Mouse (Mus musculus): Measurements from ENCODE around the gene Pml. TPM values are rescaled to one million over a fixed set of nuclear protein-coding genes. Genes with fewer than 3 reads are reported as not detected.
"Not testable (repeated sequence)": the region's sequence is repeated elsewhere in the genome, so short reads cannot be mapped to it uniquely, and the experiment has no call there.

Gene Pml
- total RNA-seq, 2 experiments from 2014 or later, result 8.1 to 8.8 TPM

GRCm38 (mm10) chr9:58271551-58271950, 22.0 kb upstream of the Pml start:
- not testable (repeated sequence) for DNase-seq

- peak in 1 of 2 experiments; percentile 38 for DNase-seq
Observed at GRCm38 (mm10) chr9:58271109-58271508, 21.5 kb upstream of the Pml start.

- DNase-seq, result no peak
Observed at GRCm38 (mm10) chr9:58270081-58270480, 20.5 kb upstream of the Pml start.

DNA sequence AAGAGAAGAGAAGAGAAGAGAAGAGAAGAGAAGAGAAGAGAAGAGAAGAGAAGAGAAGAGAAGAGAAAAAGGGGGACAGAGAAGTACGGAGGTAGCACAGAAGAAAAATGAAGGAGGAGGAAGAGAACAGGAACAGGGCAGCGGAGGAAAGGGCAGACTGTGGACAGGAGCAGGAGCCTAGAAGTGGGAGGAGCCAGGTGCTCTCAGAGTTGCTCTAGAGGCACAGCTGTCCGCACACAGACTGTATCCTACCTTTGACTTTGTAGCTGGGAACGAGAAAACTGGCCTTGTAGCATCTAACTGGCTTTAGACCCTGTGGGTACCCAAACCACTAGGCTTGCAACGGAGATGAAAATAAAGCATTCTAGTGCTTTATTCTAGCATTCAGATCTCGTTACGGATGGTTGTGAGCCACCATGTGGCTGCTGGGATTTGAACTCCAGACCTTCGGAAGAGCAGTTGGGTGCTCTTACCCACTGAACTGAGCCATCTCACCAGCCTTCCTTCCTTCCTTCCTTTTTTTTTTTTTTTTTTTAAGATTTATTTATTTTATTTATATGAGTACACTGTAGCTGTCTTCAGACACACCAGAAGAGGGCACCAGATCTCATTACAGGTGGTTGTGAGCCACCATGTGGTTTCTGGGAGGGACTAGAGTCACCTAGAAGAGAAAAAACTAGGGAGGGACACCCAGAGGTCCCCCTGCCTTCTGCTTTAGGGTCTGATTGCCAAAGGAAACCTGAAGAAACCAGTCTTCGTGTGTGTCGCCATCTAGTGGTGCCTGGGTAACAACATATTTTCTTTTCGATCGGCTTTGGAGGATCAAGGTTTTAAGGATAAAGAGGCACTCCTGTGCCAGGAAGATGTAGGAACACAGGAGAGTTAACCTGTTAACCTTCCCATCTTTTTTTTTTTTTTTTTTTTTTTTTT, 19.1 kb upstream of the Pml start:
- DNase-seq, result peak; percentile 63 to 81

DNA sequence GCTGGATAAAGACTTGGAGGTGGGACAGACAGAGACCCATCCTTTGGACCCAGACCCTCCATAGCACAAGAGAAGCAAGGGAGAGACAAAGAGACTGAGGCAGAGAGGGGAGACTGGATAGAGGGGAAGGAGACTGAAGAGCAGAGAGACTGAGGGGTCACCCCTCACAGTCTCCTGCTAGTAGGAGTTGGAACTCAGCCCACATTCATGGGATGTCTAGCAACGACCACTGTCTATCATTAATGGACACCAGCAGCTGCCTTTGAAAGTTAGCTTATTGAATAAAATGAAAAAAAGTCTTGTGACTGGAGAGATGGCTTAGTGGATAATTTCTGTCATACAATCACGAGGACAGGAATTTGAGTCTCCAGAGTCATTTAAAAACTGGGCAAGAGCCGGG, 17.5 kb upstream of the Pml start:
- no peak for DNase-seq

GRCm38 (mm10) chr9:58266571-58267011, 17.0 kb upstream of the Pml start:
- DNase-seq, result peak in 1 of 2 experiments; percentile 45

DNA sequence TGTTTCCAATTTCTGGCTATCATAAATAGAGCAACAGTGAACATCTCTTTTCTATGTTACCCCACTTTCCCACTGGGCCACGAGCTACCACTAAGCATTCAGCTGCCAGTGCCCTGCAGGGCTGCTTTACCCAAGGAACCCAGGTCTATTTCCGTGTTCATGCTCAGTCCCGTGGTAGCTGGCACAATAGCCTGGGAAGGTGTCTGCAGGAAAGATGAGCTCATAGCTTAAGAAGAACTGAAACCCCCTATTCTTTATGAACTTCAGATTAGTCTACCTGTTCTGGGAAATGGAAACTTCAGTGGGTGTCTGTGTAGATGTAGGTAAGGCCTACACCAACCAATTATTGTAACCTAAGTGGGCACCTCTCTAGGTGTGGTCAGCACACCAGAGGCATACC, 15.8 kb upstream of the Pml start:
- no peak for DNase-seq

DNA sequence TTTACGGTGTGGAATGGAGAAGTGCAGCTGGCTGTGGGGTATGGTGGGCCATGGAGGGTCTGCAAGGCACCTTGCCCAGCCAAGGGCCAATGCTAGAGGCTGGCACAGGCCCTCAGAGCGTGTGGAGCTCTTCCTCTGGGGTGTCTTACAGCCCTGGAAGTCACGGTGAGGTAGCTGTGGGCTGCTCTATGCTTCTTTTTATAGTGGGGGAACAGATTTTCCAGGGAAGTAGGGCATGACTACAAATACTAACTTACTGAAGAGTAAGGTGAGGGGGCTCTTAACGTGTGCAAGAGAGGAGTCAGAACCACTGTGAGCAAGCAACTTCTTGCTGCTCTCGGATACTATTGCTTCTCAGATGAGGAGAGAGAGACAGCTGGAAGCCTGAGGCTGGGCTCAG, 12.9 kb upstream of the Pml start:
- DNase-seq, result no peak

GRCm38 (mm10) chr9:58255704-58256685, 6.4 kb upstream of the Pml start:
- no peak for DNase-seq

DNA sequence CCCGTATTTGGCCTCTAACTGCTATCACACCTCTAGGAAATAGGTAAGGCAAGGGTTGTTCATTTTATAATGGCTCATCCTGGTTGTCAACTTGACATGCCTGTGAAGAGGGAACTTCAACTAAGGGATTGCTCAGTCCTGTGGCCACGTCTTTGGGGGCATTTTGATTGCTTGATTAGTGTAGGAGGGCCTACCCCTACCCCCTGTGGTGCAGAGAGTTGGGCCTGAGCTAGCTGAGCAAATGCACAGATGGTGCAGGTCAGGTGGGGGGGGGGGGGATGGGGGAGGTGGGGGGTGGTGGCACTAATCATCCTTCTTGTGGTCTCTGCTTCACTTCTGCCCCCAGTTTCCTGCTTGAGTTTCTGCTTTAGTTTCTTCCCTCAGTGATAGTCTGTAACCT, 5.5 kb upstream of the Pml start:
- no peak for DNase-seq

- DNase-seq, result not testable (repeated sequence)
Observed at GRCm38 (mm10) chr9:58253805-58254122, 4.2 kb upstream of the Pml start.

DNA sequence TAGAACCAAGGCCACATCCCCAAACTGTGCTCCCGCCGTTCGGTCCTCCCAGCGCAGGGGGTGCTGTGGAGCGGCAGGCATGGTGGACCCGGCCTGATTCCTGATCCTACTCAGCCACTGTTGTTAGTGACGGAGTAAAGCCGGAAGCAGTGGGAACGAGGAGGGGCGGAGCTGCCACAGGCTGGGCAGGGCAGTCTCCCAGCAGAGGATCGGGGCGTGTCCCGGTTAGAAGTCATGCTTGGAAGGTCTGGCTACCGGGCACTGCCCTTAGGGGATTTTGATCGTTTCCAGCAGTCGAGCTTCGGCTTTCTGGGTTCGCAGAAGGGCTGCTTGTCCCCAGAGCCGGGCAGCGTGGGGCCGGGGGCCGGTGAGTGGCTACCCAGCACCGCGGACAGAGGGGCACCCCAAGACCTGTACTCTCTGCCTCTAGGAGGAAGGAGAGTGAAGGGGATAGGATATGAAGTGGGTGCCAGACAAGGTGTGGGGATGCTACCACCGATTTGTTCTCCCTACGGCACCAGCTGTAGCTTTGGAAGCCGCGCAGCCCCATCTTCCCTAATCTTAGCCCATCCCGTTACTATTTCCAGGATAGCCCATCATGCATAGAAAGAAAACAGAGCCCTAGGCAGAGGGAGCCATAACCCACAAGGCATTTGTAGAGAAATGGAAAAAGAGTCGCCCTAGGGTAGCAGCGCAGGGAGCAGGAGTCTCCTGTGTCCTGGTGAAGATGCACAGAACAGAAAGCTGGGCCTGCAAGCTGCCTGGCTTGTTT, 3.6 kb upstream of the Pml start, which contains the start of gene Stoml1:
Stoml1 (plus strand) TSS at position 132 of the 772 bp plus-strand sequence.
- peak; percentile 98 for DNase-seq

DNA sequence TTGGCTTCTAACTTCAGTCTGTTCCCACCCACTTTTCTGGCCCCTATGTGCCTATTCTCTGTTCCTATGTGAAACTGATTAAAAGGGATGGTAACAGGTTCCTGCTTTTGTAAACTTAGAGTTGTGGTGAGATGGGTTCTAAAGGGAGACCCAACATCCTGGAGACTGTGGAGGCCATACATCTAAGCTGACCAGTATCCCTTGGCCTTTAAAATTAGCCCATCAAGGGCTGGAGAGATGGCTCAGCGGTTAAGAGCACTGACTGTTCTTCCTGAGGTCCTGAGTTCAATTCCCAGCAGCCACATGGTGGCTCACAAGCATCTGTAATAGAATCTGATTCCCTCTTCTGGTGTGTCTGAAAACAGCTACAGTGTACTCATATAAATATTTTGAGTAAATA, 1.1 kb upstream of the Pml start:
- DNase-seq, result not testable (repeated sequence)

GRCm38 (mm10) chr9:58250322-58250721, 736 bp upstream of the Pml start:
- no peak for DNase-seq

- DNase-seq, result peak; percentile 33 to 53
Observed at GRCm38 (mm10) chr9:58248746-58249413, 706 bp downstream of the Pml start.

DNA sequence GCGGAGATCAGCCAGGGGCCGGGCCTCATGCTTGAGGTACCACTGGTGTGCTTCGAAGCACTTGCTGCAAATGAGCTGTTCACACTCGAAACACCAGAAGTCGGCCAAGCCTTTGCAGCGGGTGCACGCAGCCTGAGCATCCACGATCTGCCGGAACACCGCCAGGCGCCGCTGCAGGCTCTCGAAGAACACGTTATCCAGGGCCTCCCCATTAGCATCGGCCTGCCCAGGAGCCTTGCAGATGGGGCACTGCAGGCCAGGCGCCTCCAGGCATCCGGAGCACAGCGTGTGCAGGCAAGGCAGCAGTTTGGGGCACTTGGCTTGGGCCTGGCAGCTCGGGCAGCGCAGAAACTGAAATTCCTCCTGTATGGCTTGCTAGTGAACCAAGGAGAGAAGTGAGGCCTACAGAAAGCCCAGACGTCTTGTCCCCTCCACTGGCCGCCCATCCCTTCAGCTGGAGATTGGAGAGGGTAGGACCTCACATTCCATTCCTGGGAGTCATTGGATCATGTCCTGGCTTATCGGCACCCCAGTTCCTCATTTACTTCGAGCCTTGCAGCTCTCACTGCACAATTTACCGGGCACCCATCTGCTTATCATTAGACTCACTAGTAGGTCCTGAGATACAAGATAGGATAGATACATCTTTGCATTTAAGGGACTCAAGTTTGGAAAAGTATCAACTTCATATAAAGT, 2.4 kb downstream of the Pml start:
- DNase-seq, result peak; percentile 87 to 88

DNA sequence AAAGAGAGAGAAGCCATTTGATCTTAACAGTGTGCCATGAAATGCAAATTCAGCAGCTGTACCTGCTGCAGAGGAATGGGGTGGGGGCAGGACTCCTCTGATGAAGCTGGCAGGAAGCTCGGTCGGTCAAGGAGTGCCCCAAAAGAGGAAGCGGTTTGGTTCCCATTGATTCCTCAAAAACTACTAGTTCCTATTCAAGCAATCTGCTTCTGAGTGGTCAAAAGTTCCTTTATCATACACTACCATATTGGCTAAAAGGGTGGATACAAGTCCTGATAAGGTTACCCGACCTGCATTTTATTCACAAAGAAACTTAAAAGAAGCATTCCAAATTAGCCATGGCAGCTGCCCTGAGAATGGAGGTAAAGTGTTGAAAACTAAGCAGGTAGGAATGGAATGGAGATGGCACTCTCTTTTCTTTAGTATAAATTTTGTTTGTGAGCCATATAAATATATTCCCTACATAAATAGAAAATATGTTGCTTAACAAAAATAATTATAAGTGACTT, 3.4 kb downstream of the Pml start:
- DNase-seq, result no peak

- no peak for DNase-seq
Observed at GRCm38 (mm10) chr9:58243696-58244095, 5.9 kb downstream of the Pml start.

DNA sequence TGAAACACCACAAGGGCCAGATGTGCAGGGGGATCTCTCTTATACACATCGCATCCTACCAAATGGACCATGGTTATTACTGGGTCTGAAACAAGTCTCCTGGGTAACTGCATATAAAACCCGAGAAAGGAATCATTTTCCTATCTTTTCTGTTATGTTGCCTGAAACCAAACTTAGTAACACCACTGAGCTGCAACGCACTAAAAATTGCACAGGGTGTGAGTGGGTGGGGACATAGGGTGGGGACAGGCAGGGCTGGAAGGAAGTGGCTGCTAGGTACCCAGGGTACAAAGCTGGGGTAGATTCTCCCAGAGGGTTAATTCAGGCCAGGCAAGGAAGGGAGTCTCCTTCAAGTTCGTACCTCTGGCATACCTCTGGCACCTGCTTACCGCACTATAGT, 6.9 kb downstream of the Pml start:
- no peak for DNase-seq

GRCm38 (mm10) chr9:58241780-58242485, 7.7 kb downstream of the Pml start:
- peak in 1 of 2 experiments; percentile 55 for DNase-seq
